Mouse (Mus musculus) stomach, embryonic 15.5 days (tissue): ENCODE results near the gene Pde1a. TPM values are rescaled to one million over a fixed set of nuclear protein-coding genes. Genes with fewer than 3 reads are reported as not detected.
A peak's percentile ranks its signal among the peaks of the same experiment; 100 is the strongest.

Source experiments
- ATAC-seq: fragments of 200-750 bp; cut with Nextera tagmentation; 2 replicates; pipeline ENCODE4 v1.8.0; 2017; ENCODE audit warnings: low read depth, moderate number of reproducible peaks, moderate TSS enrichment; ENCODE audit not compliant: insufficient read depth, low FRiP score
- H3K27ac ChIP-seq: fragments of 300-500 bp; sonication (generic); 2 replicates; pipeline ENCODE4 v1.5.1; 2015; ENCODE audit warnings: mild to moderate bottlenecking, inconsistent platforms
- H3K27me3 ChIP-seq: fragments of 300-500 bp; sonication (generic); replicated peaks from 2 replicates; pipeline ENCODE4 v1.6.1; 2015; ENCODE audit warnings: inconsistent platforms
- H3K36me3 ChIP-seq: fragments of 300-500 bp; sonication (generic); 2 replicates; pipeline ENCODE4 v1.6.1; 2015; ENCODE audit warnings: inconsistent platforms
- H3K4me1 ChIP-seq: fragments of 300-500 bp; sonication (generic); 2 replicates; pipeline ENCODE4 v1.6.1; 2015; ENCODE audit warnings: inconsistent platforms
- H3K4me2 ChIP-seq: fragments of 300-500 bp; sonication (generic); 2 replicates; pipeline ENCODE4 v1.6.1; 2015; ENCODE audit warnings: mild to moderate bottlenecking, inconsistent platforms
- H3K4me3 ChIP-seq: fragments of 300-500 bp; sonication (generic); replicated peaks from 2 replicates; pipeline ENCODE4 v1.5.1; 2015; ENCODE audit warnings: inconsistent platforms
- H3K9ac ChIP-seq: fragments of 300-500 bp; sonication (generic); 2 replicates; pipeline ENCODE4 v1.6.1; 2015; ENCODE audit warnings: inconsistent platforms
- H3K9me3 ChIP-seq: fragments of 300-500 bp; sonication (generic); 2 replicates; pipeline ENCODE4 v1.6.1; 2016; ENCODE audit warnings: inconsistent platforms
- WGBS: fragments of 180-500 bp; shearing (Covaris S2); methylation state at CpG from one replicate; pipeline ENCODE4 v1.1.7; 2015; 5-methylcytosine and 5-hydroxymethylcytosine counted together
- polyA plus RNA-seq: library from polyadenylated mRNA; unstranded; fragments of >200 nt; fragmentation: Nextera tagmentation; extraction: Ambion mirVana; gene quantifications from 2 replicates; pipeline ENCODE4 v1.2.1, GENCODE M21; 2015

The Pde1a gene
- polyA plus RNA-seq, 1 experiment from 2014 or later, result 40.8 TPM

- ATAC-seq, result no peak
- H3K4me3 ChIP-seq, result no peak overlapping the region
- no peaks in the 10 kb centered on the region for H3K9me3 ChIP-seq
- 63% methylated on average over 1 of the region's 1 CpGs for WGBS
- H3K4me1 ChIP-seq, result no peaks in the 10 kb centered on the region
- no peaks in the 10 kb centered on the region for H3K36me3 ChIP-seq
- no peak overlapping the region for H3K9ac ChIP-seq
- no peak overlapping the region for H3K27ac ChIP-seq
- no peak overlapping the region for H3K4me2 ChIP-seq
- no peaks in the 10 kb centered on the region for H3K27me3 ChIP-seq
Measured at GRCm38 (mm10) chr2:79978992-79979391, 150.3 kb downstream of the Pde1a start.

- H3K4me3 ChIP-seq, result no peak overlapping the region
- H3K36me3 ChIP-seq, result no peaks in the 10 kb centered on the region
- WGBS, result 47% methylated on average over 5 of the region's 5 CpGs
- H3K4me1 ChIP-seq, result no peaks in the 10 kb centered on the region
- no peak for ATAC-seq
- H3K27ac ChIP-seq, result no peak overlapping the region
- H3K9me3 ChIP-seq, result no peaks in the 10 kb centered on the region
- no peaks in the 10 kb centered on the region for H3K27me3 ChIP-seq
- no peak overlapping the region for H3K9ac ChIP-seq
- H3K4me2 ChIP-seq, result no peak overlapping the region
Measured at GRCm38 (mm10) chr2:79977259-79977658, 152.0 kb downstream of the Pde1a start.

- no peaks in the 10 kb centered on the region for H3K27me3 ChIP-seq
- H3K9me3 ChIP-seq, result no peaks in the 10 kb centered on the region
- H3K27ac ChIP-seq, result no peak overlapping the region
- H3K4me2 ChIP-seq, result no peak overlapping the region
- no peak overlapping the region for H3K4me3 ChIP-seq
- no peak for ATAC-seq
- no peak overlapping the region for H3K9ac ChIP-seq
- H3K4me1 ChIP-seq, result no peaks in the 10 kb centered on the region
- no peaks in the 10 kb centered on the region for H3K36me3 ChIP-seq
Measured at GRCm38 (mm10) chr2:79975947-79976346, 153.3 kb downstream of the Pde1a start.

GRCm38 (mm10) chr2:79972271-79972670 is 157.0 kb downstream of the Pde1a start:
- Histone ChIP-seq H3K4me1 (no peaks in the 10 kb centered on the region), H3K9me3 (no peaks in the 10 kb centered on the region), H3K36me3 (no peaks in the 10 kb centered on the region), H3K27ac (no peak overlapping the region), H3K9ac (no peak overlapping the region), H3K27me3 (no peaks in the 10 kb centered on the region), H3K4me3 (no peak overlapping the region), H3K4me2 (no peak overlapping the region)
- ATAC-seq, result no peak

- Histone ChIP-seq H3K36me3 (no peaks in the 10 kb centered on the region), H3K4me2 (no peak overlapping the region), H3K9me3 (no peaks in the 10 kb centered on the region), H3K4me3 (no peak overlapping the region), H3K27ac (no peak overlapping the region), H3K27me3 (no peaks in the 10 kb centered on the region), H3K9ac (no peak overlapping the region), H3K4me1 (peaks cover 5% of the 10 kb centered on the region; the same call in 1 of the 2 replicates)
- ATAC-seq, result peak; percentile 53
- WGBS, result 22% methylated on average over 5 of the region's 5 CpGs
Measured at GRCm38 (mm10) chr2:79969594-79969993, 159.7 kb downstream of the Pde1a start.

- no peaks in the 10 kb centered on the region for H3K9me3 ChIP-seq
- no peak overlapping the region for H3K9ac ChIP-seq
- no peaks in the 10 kb centered on the region for H3K27me3 ChIP-seq
- peaks cover 5% of the 10 kb centered on the region; the same call in 1 of the 2 replicates for H3K4me1 ChIP-seq
- 71% methylated on average over 9 of the region's 9 CpGs for WGBS
- H3K4me3 ChIP-seq, result no peak overlapping the region
- H3K36me3 ChIP-seq, result no peaks in the 10 kb centered on the region
- no peak for ATAC-seq
- H3K27ac ChIP-seq, result no peak overlapping the region
- no peak overlapping the region for H3K4me2 ChIP-seq
Measured at GRCm38 (mm10) chr2:79966681-79967506, 162.4 kb downstream of the Pde1a start.

GRCm38 (mm10) chr2:79966086-79966485 is 163.2 kb downstream of the Pde1a start:
- WGBS, result 87% methylated on average over 1 of the region's 1 CpGs
- no peaks in the 10 kb centered on the region for H3K9me3 ChIP-seq
- H3K27me3 ChIP-seq, result no peaks in the 10 kb centered on the region
- H3K27ac ChIP-seq, result no peak overlapping the region
- no peak overlapping the region for H3K4me2 ChIP-seq
- H3K9ac ChIP-seq, result no peak overlapping the region
- no peaks in the 10 kb centered on the region for H3K36me3 ChIP-seq
- peaks cover 5% of the 10 kb centered on the region; the same call in 1 of the 2 replicates for H3K4me1 ChIP-seq
- ATAC-seq, result no peak
- H3K4me3 ChIP-seq, result no peak overlapping the region

- Histone ChIP-seq H3K9ac (no peak overlapping the region), H3K36me3 (no peaks in the 10 kb centered on the region), H3K4me1 (peaks cover 5% of the 10 kb centered on the region; the same call in 1 of the 2 replicates), H3K9me3 (no peaks in the 10 kb centered on the region), H3K27me3 (no peaks in the 10 kb centered on the region), H3K4me2 (no peak overlapping the region), H3K27ac (no peak overlapping the region), H3K4me3 (no peak overlapping the region)
- no peak for ATAC-seq
- 43% methylated on average over 4 of the region's 4 CpGs for whole genome bisulfite sequencing
Measured at GRCm38 (mm10) chr2:79964964-79965363, 164.3 kb downstream of the Pde1a start.

- Histone ChIP-seq H3K9ac (no peak overlapping the region), H3K4me1 (no peaks in the 10 kb centered on the region), H3K27me3 (no peaks in the 10 kb centered on the region), H3K4me2 (no peak overlapping the region), H3K9me3 (no peaks in the 10 kb centered on the region), H3K36me3 (no peaks in the 10 kb centered on the region), H3K27ac (no peak overlapping the region), H3K4me3 (no peak overlapping the region)
- 85% methylated on average over 4 of the region's 4 CpGs for WGBS
- no peak for ATAC-seq
Measured at GRCm38 (mm10) chr2:79961421-79961820, 167.8 kb downstream of the Pde1a start.

- Histone ChIP-seq H3K9ac (no peak overlapping the region), H3K4me1 (no peaks in the 10 kb centered on the region), H3K27ac (0 out of 2 replicates have a peak overlapping the region, but pooled peaks have one; percentile 1), H3K9me3 (no peaks in the 10 kb centered on the region), H3K4me2 (no peak overlapping the region), H3K36me3 (no peaks in the 10 kb centered on the region), H3K4me3 (no peak overlapping the region), H3K27me3 (no peaks in the 10 kb centered on the region)
- 39% methylated on average over 6 of the region's 6 CpGs for WGBS
- ATAC-seq, result no peak
Measured at GRCm38 (mm10) chr2:79957659-79958340, 171.5 kb downstream of the Pde1a start.

GRCm38 (mm10) chr2:79945898-79946675 is 183.2 kb downstream of the Pde1a start:
- Histone ChIP-seq H3K27me3 (no peaks in the 10 kb centered on the region), H3K9ac (no peak overlapping the region), H3K27ac (no peak overlapping the region), H3K4me1 (no peaks in the 10 kb centered on the region), H3K9me3 (no peaks in the 10 kb centered on the region), H3K4me2 (no peak overlapping the region), H3K4me3 (no peak overlapping the region), H3K36me3 (no peaks in the 10 kb centered on the region)
- WGBS, result 54% methylated on average over 8 of the region's 8 CpGs
- ATAC-seq, result no peak

- no peak overlapping the region for H3K4me3 ChIP-seq
- H3K27me3 ChIP-seq, result no peaks in the 10 kb centered on the region
- no peaks in the 10 kb centered on the region for H3K9me3 ChIP-seq
- H3K4me2 ChIP-seq, result no peak overlapping the region
- ATAC-seq, result no peak
- H3K27ac ChIP-seq, result no peak overlapping the region
- no peaks in the 10 kb centered on the region for H3K36me3 ChIP-seq
- 38% methylated on average over 5 of the region's 5 CpGs for WGBS
- H3K9ac ChIP-seq, result no peak overlapping the region
- H3K4me1 ChIP-seq, result no peaks in the 10 kb centered on the region
Measured at GRCm38 (mm10) chr2:79934660-79935059, 194.6 kb downstream of the Pde1a start.
